Mouse (Mus musculus): ENCODE data around the gene S1pr4.

DNA sequence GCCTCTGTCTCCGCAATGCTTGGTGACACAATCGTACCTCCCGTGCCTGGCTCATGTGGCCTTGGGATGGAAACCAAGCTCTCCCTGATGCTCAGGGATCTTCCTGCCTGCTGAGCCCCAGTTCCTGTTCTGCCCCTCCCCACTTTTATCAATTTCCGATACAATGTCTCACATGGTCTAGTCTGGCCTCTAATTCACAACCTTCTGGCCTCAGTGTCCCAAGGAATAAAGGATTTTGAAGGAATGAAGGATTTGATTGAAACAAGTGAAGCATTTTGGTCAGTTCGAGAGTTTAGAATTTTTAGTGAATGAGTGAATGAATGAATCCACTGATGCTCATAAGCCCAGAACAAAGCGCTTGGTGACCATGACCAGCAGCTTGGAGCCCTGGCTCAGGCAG, 23.2 kb upstream of the S1pr4 start:
- TF ChIP-seq POLR2A (IDR thresholded peaks at IDR 0.05; ENCODE audit: control insufficient read depth, extremely low read depth, insufficient read depth, low read length, poor library complexity) (no peak), CTCF (IDR thresholded peaks at IDR 0.05; ENCODE audit: borderline replicate concordance, control insufficient read depth, extremely low read depth, insufficient read depth, low read length, poor library complexity) (no peak)
